Mouse (Mus musculus) olfactory bulb, adult 2 months (tissue): ENCODE results near the gene Nrm.

Experiments used
- CTCF ChIP-seq: fragments of 200-500 bp; IDR thresholded peaks from 2 replicates; pipeline ENCODE4 v1.5.1; 2012; ENCODE audit warnings: low read depth, mild to moderate bottlenecking, low read length, moderate library complexity; ENCODE audit not compliant: insufficient read depth
- POLR2A ChIP-seq: fragments of 200-500 bp; IDR thresholded peaks from 2 replicates; pipeline ENCODE4 v1.6.1; 2012; ENCODE audit warnings: mild to moderate bottlenecking, low read depth, low read length, moderate library complexity; ENCODE audit not compliant: insufficient read depth

DNA sequence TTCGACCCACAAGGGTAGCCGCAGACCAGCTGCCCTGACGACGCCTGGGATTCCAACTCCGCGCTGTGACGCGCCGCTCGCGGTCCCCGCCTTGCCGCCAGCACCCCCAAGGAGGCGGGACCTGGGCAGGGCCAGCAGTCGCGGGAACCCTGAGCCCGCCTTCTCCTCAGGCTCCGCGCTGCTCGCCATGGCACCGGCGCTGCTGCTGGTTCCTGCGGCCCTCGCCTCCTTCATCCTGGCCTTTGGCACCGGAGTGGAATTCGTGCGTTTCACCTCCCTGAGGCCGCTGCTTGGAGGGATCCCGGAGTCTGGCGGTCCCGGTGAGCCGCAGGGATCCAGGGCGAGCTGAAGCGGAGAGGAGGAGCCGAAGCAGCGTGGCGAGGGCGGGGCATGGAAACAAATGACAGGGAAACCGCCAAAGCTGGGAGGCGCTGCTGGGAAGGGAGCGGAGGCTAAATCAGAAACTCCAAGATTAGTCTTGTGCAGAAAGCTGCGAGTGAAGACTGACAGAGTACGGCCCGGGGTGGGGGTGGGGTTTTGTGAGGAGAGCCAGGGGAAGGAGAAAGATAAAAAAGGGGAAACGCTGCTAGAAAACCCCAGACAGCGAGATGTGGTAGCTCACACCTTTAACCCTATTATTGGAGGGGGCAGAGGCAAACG, at the start of gene Nrm:
- TF ChIP-seq CTCF: peak; percentile 44; the same call in 1 of the 2 replicates
- peak; percentile 67; the same call in 1 of the 2 replicates for TF ChIP-seq POLR2A
